Mouse (Mus musculus) C2C12 (cell line): Measurements from ENCODE around the gene Esyt2. TPM values are rescaled to one million over a fixed set of nuclear protein-coding genes. Genes with fewer than 3 reads are reported as not detected.

Experiments
- H3K27me3 ChIP-seq: one replicate; pipeline ENCODE4 v1.6.1; 2011; ENCODE audit not compliant: control insufficient read depth, insufficient read depth, insufficient read length
- H3K36me3 ChIP-seq: one replicate; pipeline ENCODE4 v1.6.1; 2011; ENCODE audit not compliant: control insufficient read depth, insufficient read depth
- H3K4me3 ChIP-seq: one replicate; pipeline ENCODE4 v1.5.1; 2011; ENCODE audit warnings: mild to moderate bottlenecking, control low read depth; ENCODE audit not compliant: poor library complexity, insufficient read depth, severe bottlenecking
- H3K79me2 ChIP-seq: one replicate; pipeline ENCODE4 v1.6.1; 2011; ENCODE audit not compliant: control insufficient read depth, insufficient read depth
- H3K79me3 ChIP-seq: one replicate; pipeline ENCODE4 v1.6.1; 2011; ENCODE audit warnings: low read depth, control low read depth
- H3ac ChIP-seq: one replicate; pipeline ENCODE3; 2011; ENCODE audit warnings: low read depth; ENCODE audit not compliant: control insufficient read depth, insufficient read length
- CEBPB ChIP-seq: IDR thresholded peaks from one replicate; pipeline ENCODE4 v1.6.1; 2011; ENCODE audit warnings: low read depth, mild to moderate bottlenecking, control low read depth, moderate library complexity
- CTCF ChIP-seq: IDR thresholded peaks from one replicate; pipeline ENCODE4 v1.5.1; 2011; ENCODE audit not compliant: control insufficient read depth, insufficient read depth, insufficient read length
- FOSL1 ChIP-seq: IDR thresholded peaks from one replicate; pipeline ENCODE4 v1.8.0; 2011; ENCODE audit warnings: mild to moderate bottlenecking, low read length; ENCODE audit not compliant: poor library complexity, insufficient read depth, severe bottlenecking
- MAX ChIP-seq: IDR thresholded peaks from one replicate; pipeline ENCODE4 v1.6.1; 2011; ENCODE audit warnings: mild to moderate bottlenecking, control low read depth
- MYOD1 ChIP-seq: IDR thresholded peaks from one replicate; pipeline ENCODE4 v1.6.1; 2011; ENCODE audit warnings: low read depth; ENCODE audit not compliant: control insufficient read depth, insufficient read length
- MYOG ChIP-seq: IDR thresholded peaks from one replicate; pipeline ENCODE4 v1.6.1; 2011; ENCODE audit not compliant: control insufficient read depth, insufficient read length; ENCODE audit errors: extremely low read depth
- USF1 ChIP-seq: IDR thresholded peaks from one replicate; pipeline ENCODE4 v1.6.1; 2011; ENCODE audit warnings: low read depth, mild to moderate bottlenecking, control low read depth, moderate library complexity
- polyA plus RNA-seq: library from polyadenylated mRNA; unstranded; fragments of >200 nt; fragmentation: generic; extraction: Trizol; gene quantifications from one replicate; pipeline ENCODE4 v1.2.1, GENCODE M21; 2012; ENCODE audit warnings: missing spikeins

Esyt2 gene
- polyA plus RNA-seq, 1 experiment = 19.3 TPM

- no peak overlapping the region for H3K4me3 ChIP-seq
- TF ChIP-seq MYOD1 (no peak), MAX (no peak), FOSL1 (no peak), CTCF (no peak), MYOG (no peak), USF1 (no peak), CEBPB (no peak)
- no peaks in the 10 kb centered on the region for H3K79me2 ChIP-seq
- H3K36me3 ChIP-seq = peaks cover 39% of the 10 kb centered on the region
- no peaks in the 10 kb centered on the region for H3K79me3 ChIP-seq
- H3K27me3 ChIP-seq = no peaks in the 10 kb centered on the region
- H3ac ChIP-seq = no peak overlapping the region
These were observed 42.2 kb upstream of the Esyt2 start for GRCm38 (mm10) chr12:116238803-116239202.

- TF ChIP-seq USF1 (no peak), CTCF (no peak), MAX (no peak), FOSL1 (no peak), MYOG (no peak), MYOD1 (no peak), CEBPB (no peak)
- Histone ChIP-seq H3K79me3 (no peaks in the 10 kb centered on the region), H3K79me2 (no peaks in the 10 kb centered on the region), H3K27me3 (no peaks in the 10 kb centered on the region), H3K4me3 (no peak overlapping the region), H3ac (no peak overlapping the region), H3K36me3 (peaks cover 54% of the 10 kb centered on the region)
These were observed 36.4 kb upstream of the Esyt2 start for GRCm38 (mm10) chr12:116244601-116245000.

GRCm38 (mm10) chr12:116254652-116255051 lies 26.3 kb upstream of the Esyt2 start:
- peaks cover 21% of the 10 kb centered on the region for H3K79me3 ChIP-seq
- H3K36me3 ChIP-seq = peaks cover 29% of the 10 kb centered on the region
- no peak overlapping the region for H3K4me3 ChIP-seq
- H3ac ChIP-seq = no peak overlapping the region
- TF ChIP-seq CTCF (no peak), MYOG (no peak), USF1 (no peak), CEBPB (no peak), MAX (no peak), MYOD1 (no peak), FOSL1 (no peak)
- peaks cover 30% of the 10 kb centered on the region for H3K79me2 ChIP-seq
- no peaks in the 10 kb centered on the region for H3K27me3 ChIP-seq

- Histone ChIP-seq H3K79me2 (peaks cover 40% of the 10 kb centered on the region), H3K4me3 (no peak overlapping the region), H3K36me3 (peaks cover 29% of the 10 kb centered on the region), H3K27me3 (no peaks in the 10 kb centered on the region), H3K79me3 (peaks cover 28% of the 10 kb centered on the region), H3ac (no peak overlapping the region)
- TF ChIP-seq USF1 = no peak
- no peak for TF ChIP-seq CTCF
- TF ChIP-seq CEBPB = no peak
- TF ChIP-seq MYOG = no peak
- TF ChIP-seq MAX = no peak
These were observed 25.4 kb upstream of the Esyt2 start for GRCm38 (mm10) chr12:116255636-116256035.

- no peaks in the 10 kb centered on the region for H3K27me3 ChIP-seq
- TF ChIP-seq CEBPB (no peak), CTCF (no peak), MYOD1 (peak; percentile 19), FOSL1 (peak; percentile 49), USF1 (peak; percentile 16), MAX (peak; percentile 72), MYOG (no peak)
- H3K79me3 ChIP-seq = peaks cover 44% of the 10 kb centered on the region
- H3K79me2 ChIP-seq = peaks cover 61% of the 10 kb centered on the region
- H3K36me3 ChIP-seq = peaks cover 24% of the 10 kb centered on the region
- no peak overlapping the region for H3K4me3 ChIP-seq
- no peak overlapping the region for H3ac ChIP-seq
These were observed 22.7 kb upstream of the Esyt2 start for GRCm38 (mm10) chr12:116258321-116258720.

GRCm38 (mm10) chr12:116262555-116263341 lies 18.2 kb upstream of the Esyt2 start, which contains the start of gene Wdr60:
Wdr60 (minus strand) TSS chr12:116263022.
- H3K4me3 ChIP-seq = peak within 1 kb of the TSS; percentile 44
- H3K27me3 ChIP-seq = no peaks in the 10 kb centered on the region
- no peaks in the 10 kb centered on the region for H3K36me3 ChIP-seq
- H3K79me2 ChIP-seq = peaks cover 44% of the 10 kb centered on the region
- H3K79me3 ChIP-seq = peaks cover 32% of the 10 kb centered on the region
- TF ChIP-seq MAX (no peak), MYOD1 (no peak), FOSL1 (no peak), CEBPB (no peak), USF1 (no peak), MYOG (no peak), CTCF (no peak)
- peak within 1 kb of the TSS; percentile 90 for H3ac ChIP-seq
